Mouse (Mus musculus): Measurements from ENCODE around the gene Eps15l1. TPM values are rescaled to one million over a fixed set of nuclear protein-coding genes. Genes with fewer than 3 reads are reported as not detected.

Gene Eps15l1
- polyA plus RNA-seq, 1 experiment = 11.9 TPM

- Histone ChIP-seq H3K36me3 (ENCODE audit: control insufficient read depth, insufficient read depth, low read length) (no peaks in the 10 kb centered on the region), H3K4me3 (ENCODE audit: control insufficient read depth, low read depth, low read length) (no peak overlapping the region), H3K4me1 (ENCODE audit: control insufficient read depth, insufficient read depth, low read length) (no peaks in the 10 kb centered on the region), H3K27me3 (ENCODE audit: control insufficient read depth, insufficient read depth, low read length) (no peaks in the 10 kb centered on the region), H3K27ac (ENCODE audit: control insufficient read depth, insufficient read depth, low read depth, low read length) (no peak overlapping the region)
- TF ChIP-seq CTCF (IDR thresholded peaks at IDR 0.05; ENCODE audit: control insufficient read depth, insufficient read depth, insufficient replicate concordance, low read depth, low read length) (no peak), POLR2A (IDR thresholded peaks at IDR 0.05; ENCODE audit: control insufficient read depth, low read depth, low read length) (no peak)
Measured at GRCm38 (mm10) chr8:72351405-72352005, 69.8 kb downstream of the Eps15l1 start.

GRCm38 (mm10) chr8:72350727-72351126 lies 70.5 kb downstream of the Eps15l1 start:
- no peak overlapping the region for H3K27ac ChIP-seq (ENCODE audit: control insufficient read depth, insufficient read depth, low read depth, low read length)
- H3K36me3 ChIP-seq (ENCODE audit: control insufficient read depth, insufficient read depth, low read length) = no peaks in the 10 kb centered on the region; the same call in 1 of the 2 replicates
- no peaks in the 10 kb centered on the region for H3K27me3 ChIP-seq (ENCODE audit: control insufficient read depth, insufficient read depth, low read length)
- H3K4me3 ChIP-seq (ENCODE audit: control insufficient read depth, low read depth, low read length) = no peak overlapping the region
- H3K4me1 ChIP-seq (ENCODE audit: control insufficient read depth, insufficient read depth, low read length) = no peaks in the 10 kb centered on the region
- no peak for TF ChIP-seq POLR2A (IDR thresholded peaks at IDR 0.05; ENCODE audit: control insufficient read depth, low read depth, low read length)
- no peak for TF ChIP-seq CTCF (IDR thresholded peaks at IDR 0.05; ENCODE audit: control insufficient read depth, insufficient read depth, insufficient replicate concordance, low read depth, low read length)

- TF ChIP-seq CTCF (IDR thresholded peaks at IDR 0.05; ENCODE audit: control insufficient read depth, insufficient read depth, insufficient replicate concordance, low read depth, low read length) (no peak), POLR2A (IDR thresholded peaks at IDR 0.05; ENCODE audit: control insufficient read depth, low read depth, low read length) (no peak)
- Histone ChIP-seq H3K36me3 (ENCODE audit: control insufficient read depth, insufficient read depth, low read length) (no peaks in the 10 kb centered on the region; the same call in 1 of the 2 replicates), H3K27ac (ENCODE audit: control insufficient read depth, insufficient read depth, low read depth, low read length) (no peak overlapping the region), H3K4me1 (ENCODE audit: control insufficient read depth, insufficient read depth, low read length) (no peaks in the 10 kb centered on the region), H3K4me3 (ENCODE audit: control insufficient read depth, low read depth, low read length) (no peak overlapping the region), H3K27me3 (ENCODE audit: control insufficient read depth, insufficient read depth, low read length) (no peaks in the 10 kb centered on the region)
Measured at GRCm38 (mm10) chr8:72349838-72350237, 71.4 kb downstream of the Eps15l1 start.

GRCm38 (mm10) chr8:72348956-72349355 lies 72.3 kb downstream of the Eps15l1 start:
- H3K4me3 ChIP-seq (ENCODE audit: control insufficient read depth, low read depth, low read length) = no peak overlapping the region
- H3K4me1 ChIP-seq (ENCODE audit: control insufficient read depth, insufficient read depth, low read length) = no peaks in the 10 kb centered on the region
- no peak overlapping the region for H3K27ac ChIP-seq (ENCODE audit: control insufficient read depth, insufficient read depth, low read depth, low read length)
- no peaks in the 10 kb centered on the region for H3K27me3 ChIP-seq (ENCODE audit: control insufficient read depth, insufficient read depth, low read length)
- H3K36me3 ChIP-seq (ENCODE audit: control insufficient read depth, insufficient read depth, low read length) = no peaks in the 10 kb centered on the region; the same call in 1 of the 2 replicates
- TF ChIP-seq CTCF (IDR thresholded peaks at IDR 0.05; ENCODE audit: control insufficient read depth, insufficient read depth, insufficient replicate concordance, low read depth, low read length) (no peak), POLR2A (IDR thresholded peaks at IDR 0.05; ENCODE audit: control insufficient read depth, low read depth, low read length) (no peak)

GRCm38 (mm10) chr8:72348114-72348513 lies 73.1 kb downstream of the Eps15l1 start:
- Histone ChIP-seq H3K4me1 (ENCODE audit: control insufficient read depth, insufficient read depth, low read length) (no peaks in the 10 kb centered on the region), H3K27me3 (ENCODE audit: control insufficient read depth, insufficient read depth, low read length) (no peaks in the 10 kb centered on the region), H3K27ac (ENCODE audit: control insufficient read depth, insufficient read depth, low read depth, low read length) (no peak overlapping the region), H3K4me3 (ENCODE audit: control insufficient read depth, low read depth, low read length) (no peak overlapping the region), H3K36me3 (ENCODE audit: control insufficient read depth, insufficient read depth, low read length) (no peaks in the 10 kb centered on the region; the same call in 1 of the 2 replicates)
- no peak for TF ChIP-seq CTCF (IDR thresholded peaks at IDR 0.05; ENCODE audit: control insufficient read depth, insufficient read depth, insufficient replicate concordance, low read depth, low read length)
- TF ChIP-seq POLR2A (IDR thresholded peaks at IDR 0.05; ENCODE audit: control insufficient read depth, low read depth, low read length) = no peak

- no peaks in the 10 kb centered on the region; the same call in 1 of the 2 replicates for H3K36me3 ChIP-seq (ENCODE audit: control insufficient read depth, insufficient read depth, low read length)
- H3K4me3 ChIP-seq (ENCODE audit: control insufficient read depth, low read depth, low read length) = no peak overlapping the region
- no peaks in the 10 kb centered on the region for H3K27me3 ChIP-seq (ENCODE audit: control insufficient read depth, insufficient read depth, low read length)
- TF ChIP-seq CTCF (IDR thresholded peaks at IDR 0.05; ENCODE audit: control insufficient read depth, insufficient read depth, insufficient replicate concordance, low read depth, low read length) = no peak
- TF ChIP-seq POLR2A (IDR thresholded peaks at IDR 0.05; ENCODE audit: control insufficient read depth, low read depth, low read length) = no peak
- no peaks in the 10 kb centered on the region for H3K4me1 ChIP-seq (ENCODE audit: control insufficient read depth, insufficient read depth, low read length)
- H3K27ac ChIP-seq (ENCODE audit: control insufficient read depth, insufficient read depth, low read depth, low read length) = no peak overlapping the region
Measured at GRCm38 (mm10) chr8:72347553-72347952, 73.7 kb downstream of the Eps15l1 start.

- TF ChIP-seq CTCF (IDR thresholded peaks at IDR 0.05; ENCODE audit: control insufficient read depth, insufficient read depth, insufficient replicate concordance, low read depth, low read length) = no peak
- TF ChIP-seq POLR2A (IDR thresholded peaks at IDR 0.05; ENCODE audit: control insufficient read depth, low read depth, low read length) = no peak
- Histone ChIP-seq H3K27ac (ENCODE audit: control insufficient read depth, insufficient read depth, low read depth, low read length) (no peak overlapping the region), H3K36me3 (ENCODE audit: control insufficient read depth, insufficient read depth, low read length) (no peaks in the 10 kb centered on the region; the same call in none of the 2 replicates), H3K27me3 (ENCODE audit: control insufficient read depth, insufficient read depth, low read length) (no peaks in the 10 kb centered on the region), H3K4me1 (ENCODE audit: control insufficient read depth, insufficient read depth, low read length) (no peaks in the 10 kb centered on the region), H3K4me3 (ENCODE audit: control insufficient read depth, low read depth, low read length) (no peak overlapping the region)
Measured at GRCm38 (mm10) chr8:72343725-72344124, 77.5 kb downstream of the Eps15l1 start.

Data from testis, adult 2 months (tissue).